Mouse (Mus musculus): ENCODE data around the gene Evx2.

Evx2 gene

GRCm38 (mm10) chr2:74681594-74682531 is 22.5 kb upstream of the Evx2 start:
- no peak for DNase-seq (ENCODE audit: low spot score in 2 of 2)

GRCm38 (mm10) chr2:74680561-74681398 is 21.4 kb upstream of the Evx2 start:
- no peak for DNase-seq (ENCODE audit: low spot score in 2 of 2)

GRCm38 (mm10) chr2:74679980-74680379 is 20.6 kb upstream of the Evx2 start:
- no peak for DNase-seq (ENCODE audit: low spot score in 2 of 2)

GRCm38 (mm10) chr2:74679596-74679971 is 20.2 kb upstream of the Evx2 start:
- DNase-seq (ENCODE audit: low spot score in 2 of 2), result no peak

GRCm38 (mm10) chr2:74678891-74679595 is 19.7 kb upstream of the Evx2 start, which contains the start of gene Hoxd11:
Gene Hoxd11, plus strand, starts transcription at chr2:74679557.
- DNase-seq (ENCODE audit: low spot score in 2 of 2), result no peak

GRCm38 (mm10) chr2:74677106-74677505 is 17.7 kb upstream of the Evx2 start:
- no peak for DNase-seq (ENCODE audit: low spot score in 2 of 2)

- DNase-seq (ENCODE audit: low spot score in 2 of 2), result no peak
Observed at GRCm38 (mm10) chr2:74676376-74677052, 17.2 kb upstream of the Evx2 start.

- DNase-seq (ENCODE audit: low spot score in 2 of 2), result no peak
Observed at GRCm38 (mm10) chr2:74675666-74676282, 16.4 kb upstream of the Evx2 start.

- no peak for DNase-seq (ENCODE audit: low spot score in 2 of 2)
Observed at GRCm38 (mm10) chr2:74674881-74675665, 15.7 kb upstream of the Evx2 start, which contains the start of gene Hoxd12. Gene Hoxd12, plus strand, starts transcription at chr2:74675013.

- no peak for DNase-seq (ENCODE audit: low spot score in 2 of 2)
Observed at GRCm38 (mm10) chr2:74673835-74674425, 14.6 kb upstream of the Evx2 start.

GRCm38 (mm10) chr2:74672481-74673362 is 13.4 kb upstream of the Evx2 start:
- DNase-seq (ENCODE audit: low spot score in 2 of 2), result no peak

- DNase-seq (ENCODE audit: low spot score in 2 of 2), result no peak
Observed at GRCm38 (mm10) chr2:74671847-74672246, 12.5 kb upstream of the Evx2 start.

GRCm38 (mm10) chr2:74670632-74671188 is 11.4 kb upstream of the Evx2 start:
- no peak for DNase-seq (ENCODE audit: low spot score in 2 of 2)

GRCm38 (mm10) chr2:74669650-74670235 is 10.4 kb upstream of the Evx2 start:
- no peak for DNase-seq (ENCODE audit: low spot score in 2 of 2)

- no peak for DNase-seq (ENCODE audit: low spot score in 2 of 2)
Observed at GRCm38 (mm10) chr2:74669230-74669578, 9.8 kb upstream of the Evx2 start.

GRCm38 (mm10) chr2:74668370-74669229 is 9.2 kb upstream of the Evx2 start:
- no peak for DNase-seq (ENCODE audit: low spot score in 2 of 2)

- DNase-seq (ENCODE audit: low spot score in 2 of 2), result no peak
Observed at GRCm38 (mm10) chr2:74667842-74668357, 8.5 kb upstream of the Evx2 start, which contains the start of gene Hoxd13. Gene Hoxd13, plus strand, starts transcription at chr2:74668310.

All from heart, adult 9 months (tissue).